Mouse (Mus musculus) layer of hippocampus, postnatal 36 days (tissue): ENCODE measurements around the gene Tmem167. TPM values are rescaled to one million over a fixed set of nuclear protein-coding genes. Genes with fewer than 3 reads are reported as not detected.
A peak's percentile ranks its signal among the peaks of the same experiment; 100 is the strongest.
"Not testable (repeated sequence)": the region's sequence is repeated elsewhere in the genome, so short reads cannot be mapped to it uniquely, and the experiment has no call there.

Experiments
- DNase-seq, 2 experiments: peaks; one replicate each; pipeline ENCODE4 v3.0.0; 2022
- total RNA-seq, 2 experiments: library from RNA; stranded (reverse); gene quantifications; 2 replicates each; pipeline ENCODE4 v1.2.3; 2021

Gene Tmem167
- total RNA-seq: 10 to 100 TPM; 23.4 to 24.9 TPM

GRCm38 (mm10) chr13:90088962-90089824 is at the start of gene Tmem167, which contains the start of gene Xrcc4:
Gene Tmem167, plus strand, starts transcription at chr13:90089123.
Gene Xrcc4, minus strand, starts transcription at chr13:90089608.
- peak; percentile 97 for DNase-seq

DNA sequence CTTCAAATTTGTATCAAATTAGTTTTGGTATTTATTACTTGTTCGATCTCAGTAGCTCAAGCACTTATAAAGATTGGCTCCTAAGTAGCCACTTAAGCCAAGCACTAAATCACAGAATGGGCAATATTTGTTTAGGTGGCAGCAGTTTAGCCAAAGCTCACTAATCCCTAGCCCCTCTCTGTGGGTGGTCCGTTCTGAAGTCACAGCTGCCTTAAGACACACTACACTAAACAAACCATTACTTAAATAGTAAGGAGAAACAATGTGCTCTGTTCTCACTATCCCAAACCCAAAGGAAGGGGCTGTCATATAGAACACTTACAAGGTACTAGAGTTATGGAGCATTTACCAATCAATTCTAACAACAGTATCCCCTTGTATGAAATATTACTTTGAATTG is 49.3 kb upstream of the Tmem167 start:
- no peak for DNase-seq

GRCm38 (mm10) chr13:90051735-90052134 is 37.2 kb upstream of the Tmem167 start:
- no peak for DNase-seq

DNA sequence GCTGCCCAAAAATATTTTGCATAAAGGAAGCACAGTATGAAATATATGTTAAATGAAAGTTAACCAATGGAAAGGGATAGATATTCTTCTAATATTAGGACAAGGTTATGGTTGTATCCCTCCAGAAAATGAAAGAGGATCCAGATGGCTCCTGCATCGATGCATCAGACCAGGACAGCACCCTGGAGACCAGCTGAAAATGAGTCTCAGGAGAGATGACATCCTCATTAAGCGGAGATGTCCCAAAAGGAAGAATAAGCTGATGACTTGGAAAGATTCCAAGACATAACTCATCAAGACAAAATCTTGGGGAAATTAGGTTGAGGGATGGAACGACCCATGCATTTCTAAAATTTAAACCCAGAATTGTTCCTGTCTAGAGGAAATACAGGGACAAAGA is 36.5 kb upstream of the Tmem167 start:
- no peak for DNase-seq

DNA sequence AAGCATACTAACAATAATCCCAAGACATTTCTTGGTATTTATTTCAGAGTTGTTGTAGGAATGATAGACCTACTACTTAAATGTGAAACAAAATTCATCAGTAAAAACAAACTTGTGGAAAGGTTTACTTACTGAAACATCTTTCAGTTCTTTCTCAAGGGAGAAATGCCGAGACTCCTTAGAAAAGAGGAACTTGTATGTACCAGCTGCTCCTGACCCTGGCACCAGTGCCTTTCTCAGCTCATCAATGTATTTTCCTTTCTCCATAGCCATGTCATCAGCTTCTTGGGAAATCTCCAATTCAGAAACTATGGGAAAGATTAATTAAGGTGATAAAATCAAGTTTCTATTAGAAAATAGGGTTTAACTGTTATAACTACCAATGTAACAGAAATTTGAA is 27.0 kb upstream of the Tmem167 start:
- no peak for DNase-seq

DNA sequence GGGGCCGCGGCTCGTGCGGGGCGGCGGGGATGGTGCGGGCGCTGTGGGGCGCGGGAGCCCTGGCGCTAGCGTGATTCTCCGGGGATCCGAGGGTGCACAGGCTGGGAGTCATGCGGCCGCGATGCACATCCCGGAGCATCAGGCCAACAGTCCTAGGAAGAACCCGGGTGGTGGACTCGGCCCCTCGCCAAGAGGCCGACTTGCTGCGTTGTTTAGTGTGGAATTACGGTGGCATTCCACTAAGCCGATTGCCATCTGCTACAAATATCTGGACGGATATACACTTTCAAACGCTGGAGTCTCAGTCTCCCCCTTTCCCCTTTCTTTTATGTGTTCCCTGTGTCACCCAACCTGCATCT is 881 bp downstream of the Tmem167 start:
- DNase-seq: no peak

DNA sequence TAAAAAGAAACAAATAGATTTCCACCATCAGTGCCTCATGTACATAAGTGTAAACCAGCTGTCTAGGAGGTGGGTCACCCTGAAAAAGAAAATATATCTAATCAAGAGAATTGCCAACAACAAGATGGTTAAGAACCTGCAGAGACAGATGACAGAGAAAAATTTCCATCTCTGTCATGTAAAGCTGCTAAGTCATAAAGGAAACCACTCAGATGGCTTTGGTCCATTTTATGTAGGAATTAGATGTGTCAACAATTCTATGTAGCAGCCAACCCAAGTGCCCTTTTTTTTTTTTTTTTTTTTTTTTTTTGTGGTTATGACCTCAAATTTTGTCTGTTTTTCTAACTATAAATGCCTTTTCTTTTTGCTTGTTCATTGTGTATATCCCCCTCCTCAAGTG is 12.6 kb downstream of the Tmem167 start:
- no peak for DNase-seq

- no peak for DNase-seq
Observed at GRCm38 (mm10) chr13:90106139-90106538, 17.2 kb downstream of the Tmem167 start.

GRCm38 (mm10) chr13:90108746-90109145 is 19.8 kb downstream of the Tmem167 start:
- DNase-seq: not testable (repeated sequence)

GRCm38 (mm10) chr13:90111681-90112080 is 22.8 kb downstream of the Tmem167 start:
- no peak for DNase-seq

GRCm38 (mm10) chr13:90136156-90136910 is 47.4 kb downstream of the Tmem167 start:
- DNase-seq: peak; percentile 29 to 36

GRCm38 (mm10) chr13:90141681-90142080 is 52.8 kb downstream of the Tmem167 start:
- DNase-seq: no peak

GRCm38 (mm10) chr13:90143245-90143644 is 54.3 kb downstream of the Tmem167 start:
- no peak for DNase-seq

- DNase-seq: no peak
Observed at GRCm38 (mm10) chr13:90151881-90152280, 63.0 kb downstream of the Tmem167 start.

GRCm38 (mm10) chr13:90152536-90153273 is 63.8 kb downstream of the Tmem167 start:
- no peak for DNase-seq

DNA sequence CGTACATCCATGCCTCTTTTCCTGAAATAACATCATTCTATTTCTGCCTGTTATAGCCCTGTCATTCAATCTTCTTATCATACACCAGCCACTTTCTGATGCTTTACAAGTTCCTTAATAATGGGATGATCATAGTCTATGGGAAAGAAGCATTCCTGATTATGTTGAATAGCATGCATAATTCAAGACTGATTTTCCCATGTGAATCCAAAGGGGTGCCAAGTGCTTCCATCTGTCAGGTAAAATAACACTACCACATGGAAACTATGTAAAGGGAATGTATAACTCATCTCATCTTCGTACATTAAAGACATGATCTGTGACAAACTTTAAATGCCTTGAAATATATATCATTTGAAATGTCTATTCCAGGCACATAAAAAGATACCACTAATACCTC is 75.2 kb downstream of the Tmem167 start:
- DNase-seq: no peak

DNA sequence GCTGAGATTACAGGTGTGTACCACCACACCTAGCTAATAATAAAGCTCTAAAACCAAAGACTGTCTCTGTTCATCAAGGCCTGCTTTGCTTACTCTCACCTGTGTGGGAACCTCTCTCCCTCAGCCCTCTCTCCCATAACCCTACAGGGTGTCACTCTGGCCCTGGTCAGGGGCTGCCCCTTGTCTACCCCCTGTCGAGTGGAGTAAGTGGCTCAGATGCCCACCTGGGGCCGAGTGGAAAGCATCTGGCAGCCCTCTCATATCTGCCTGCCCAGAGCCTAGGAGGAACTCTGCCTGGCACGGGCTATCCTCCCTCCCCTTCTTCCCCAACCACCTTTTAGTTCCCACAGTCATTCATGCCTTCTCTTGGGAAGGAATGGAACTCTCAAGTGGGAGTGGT is 78.1 kb downstream of the Tmem167 start:
- DNase-seq: no peak

DNA sequence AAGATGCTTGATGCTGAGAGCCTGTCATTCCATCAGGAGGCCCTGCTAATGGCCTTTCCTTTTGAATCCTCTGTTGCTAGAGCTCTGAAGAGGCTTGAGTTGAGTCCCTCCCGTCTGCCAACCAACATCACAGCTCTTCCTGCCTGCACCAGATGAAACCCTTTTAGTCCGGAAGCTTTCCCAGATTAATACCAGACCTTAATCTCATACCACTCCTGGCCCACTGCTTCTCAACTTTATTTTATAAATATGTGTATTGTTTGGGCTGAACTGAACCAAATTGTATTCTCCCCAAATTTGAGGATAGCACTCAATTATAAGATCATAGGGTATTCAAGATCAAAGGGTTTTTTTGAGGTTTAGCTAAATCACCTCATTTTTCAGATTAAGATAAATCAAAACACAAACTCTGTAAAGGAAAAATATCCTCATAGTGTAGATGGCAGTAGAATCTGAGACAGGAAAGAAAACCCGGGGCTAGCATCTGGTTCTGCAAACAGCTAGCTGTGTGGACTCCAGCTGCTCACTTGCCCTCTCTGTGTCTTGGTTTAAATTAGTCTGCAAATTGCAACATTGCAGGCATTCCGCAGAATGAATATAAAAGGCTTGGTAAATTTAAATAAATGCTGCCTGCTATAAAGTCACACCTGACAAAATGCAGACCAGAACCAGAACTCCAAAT is 81.3 kb downstream of the Tmem167 start:
- DNase-seq: no peak

GRCm38 (mm10) chr13:90170782-90171179 is 81.9 kb downstream of the Tmem167 start:
- no peak for DNase-seq

DNA sequence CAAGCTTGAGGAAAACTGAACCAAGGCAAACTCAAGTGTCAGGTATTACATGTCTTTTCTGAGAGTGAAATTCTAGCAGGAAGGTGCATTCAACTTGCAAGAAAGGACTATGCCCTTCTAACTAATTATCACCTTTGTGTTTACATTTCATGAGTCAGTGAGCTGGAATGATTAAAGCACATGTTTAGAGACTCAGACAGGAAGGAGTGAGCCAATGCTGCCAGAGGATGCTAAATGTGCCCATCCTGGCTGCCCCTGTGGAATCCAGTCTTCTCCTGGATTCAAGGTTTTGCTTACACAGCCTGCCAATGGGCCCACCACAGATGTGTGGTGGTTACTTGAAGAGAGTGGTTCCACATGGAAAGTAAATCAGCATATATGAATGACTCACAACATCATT is 82.5 kb downstream of the Tmem167 start:
- DNase-seq: no peak

DNA sequence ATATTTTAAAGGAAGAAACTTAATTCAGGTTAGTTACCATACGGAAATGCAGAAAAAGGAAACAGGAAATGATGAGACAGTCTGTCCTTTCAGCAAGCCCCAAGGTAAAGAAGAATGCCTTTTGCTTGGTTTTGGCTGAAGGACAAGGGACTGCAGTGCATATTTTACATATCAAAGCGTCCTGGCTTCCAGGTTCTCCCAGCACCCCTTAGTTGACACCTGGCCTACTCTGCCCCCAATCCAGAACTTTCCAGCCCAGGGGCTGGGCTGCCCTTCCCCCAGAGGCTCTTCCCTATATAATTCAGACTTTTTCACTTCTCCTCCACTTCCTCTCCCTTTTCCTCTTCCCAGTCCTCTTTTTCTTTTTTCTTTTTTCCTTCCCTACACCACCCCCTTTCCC is 86.7 kb downstream of the Tmem167 start:
- no peak for DNase-seq

GRCm38 (mm10) chr13:90182262-90182661 is 93.3 kb downstream of the Tmem167 start:
- DNase-seq: no peak
